Mouse (Mus musculus) C2C12 (cell line): Measurements from ENCODE around the gene Zxdc.

Source experiments
- CEBPB ChIP-seq: IDR thresholded peaks from one replicate; pipeline ENCODE4 v1.6.1; 2011; ENCODE audit warnings: low read depth, mild to moderate bottlenecking, control low read depth, moderate library complexity
- USF1 ChIP-seq: IDR thresholded peaks from one replicate; pipeline ENCODE4 v1.6.1; 2011; ENCODE audit warnings: low read depth, mild to moderate bottlenecking, control low read depth, moderate library complexity

GRCm38 (mm10) chr6:90324991-90325390, 44.3 kb upstream of the Zxdc start, which contains the start of gene Chst13:
- TF ChIP-seq CEBPB (no peak), USF1 (no peak)
